Mouse (Mus musculus): ENCODE results near the gene Mrpl35. TPM values are rescaled to one million over a fixed set of nuclear protein-coding genes. Genes with fewer than 3 reads are reported as not detected.
A peak's percentile ranks its signal among the peaks of the same experiment; 100 is the strongest.

Gene Mrpl35
- polyA plus RNA-seq, 1 experiment from 2014 or later = 65.3 TPM

- peaks cover 9% of the 10 kb centered on the region for H3K4me1 ChIP-seq (ENCODE audit: control insufficient read depth, insufficient read depth, low read length)
- H3K9me3 ChIP-seq (replicated peaks; ENCODE audit: control insufficient read depth, low read length) = no peaks in the 10 kb centered on the region
- H3K4me3 ChIP-seq (ENCODE audit: low read depth, low read length) = no peak overlapping the region
- no peaks in the 10 kb centered on the region for H3K27me3 ChIP-seq (ENCODE audit: control insufficient read depth, insufficient read depth, low read length)
- WGBS (ENCODE audit: insufficient replicate concordance) = 79% methylated on average over 1 of the region's 1 CpGs
- no peak for ATAC-seq (replicated peaks; ENCODE audit: insufficient number of reproducible peaks, low FRiP score, low TSS enrichment)
- no peak overlapping the region for H3K27ac ChIP-seq (ENCODE audit: low read depth, low read length)
- no peak overlapping the region; the same call in 1 of the 2 replicates for H3K9ac ChIP-seq (ENCODE audit: low read depth, low read length)
- H3K36me3 ChIP-seq (ENCODE audit: control insufficient read depth, insufficient read depth, low read length) = no peaks in the 10 kb centered on the region
- no peak overlapping the region for H3K4me2 ChIP-seq
Measured at GRCm38 (mm10) chr6:71806713-71807112, 20.1 kb downstream of the Mrpl35 start.

DNA sequence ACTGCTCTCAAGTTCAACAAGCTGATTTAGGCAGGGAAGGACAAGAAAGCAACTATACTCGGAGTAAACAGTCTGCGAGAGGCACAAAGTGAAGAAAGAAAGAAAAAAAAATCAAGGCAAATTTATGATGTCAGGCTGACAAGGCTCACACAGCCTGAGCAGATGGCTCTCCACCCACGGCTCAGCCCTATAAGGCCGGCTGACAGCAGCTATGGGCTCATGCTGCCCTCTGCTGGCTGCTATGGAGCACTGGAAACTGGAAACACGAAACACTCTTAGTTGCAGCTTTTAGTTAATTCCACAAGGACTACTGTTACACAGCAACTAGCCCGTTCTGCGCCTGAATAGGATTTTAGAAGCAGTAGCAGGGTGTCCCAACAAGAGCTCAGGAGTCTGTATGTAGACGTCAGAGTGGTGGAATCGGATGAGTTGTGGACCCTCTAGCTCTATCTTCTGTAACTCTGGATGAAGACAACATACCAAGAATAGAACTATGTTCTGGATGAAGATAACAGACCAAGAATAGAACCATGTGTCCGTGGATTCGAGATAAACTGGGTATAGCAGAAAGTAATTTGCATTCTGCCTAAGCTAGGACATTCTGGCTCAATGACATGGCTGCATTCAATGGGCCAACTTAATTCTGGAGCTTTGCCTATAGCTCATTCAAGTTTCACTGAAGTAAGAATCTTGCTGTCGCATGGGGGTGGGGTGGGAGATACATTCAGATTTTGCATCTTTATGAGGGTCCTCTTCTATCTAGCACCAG, 22.5 kb downstream of the Mrpl35 start:
- ATAC-seq (replicated peaks; ENCODE audit: insufficient number of reproducible peaks, low FRiP score, low TSS enrichment) = peak; percentile 63
- peak overlapping the region; percentile 49 for H3K4me2 ChIP-seq
- peak overlapping the region; percentile 19 for H3K4me3 ChIP-seq (ENCODE audit: low read depth, low read length)
- peaks cover 19% of the 10 kb centered on the region for H3K4me1 ChIP-seq (ENCODE audit: control insufficient read depth, insufficient read depth, low read length)
- no peaks in the 10 kb centered on the region for H3K9me3 ChIP-seq (replicated peaks; ENCODE audit: control insufficient read depth, low read length)
- 13% methylated on average over 12 of the region's 12 CpGs for WGBS (ENCODE audit: insufficient replicate concordance)
- no peaks in the 10 kb centered on the region for H3K27me3 ChIP-seq (ENCODE audit: control insufficient read depth, insufficient read depth, low read length)
- no peak overlapping the region for H3K9ac ChIP-seq (ENCODE audit: low read depth, low read length)
- no peaks in the 10 kb centered on the region for H3K36me3 ChIP-seq (ENCODE audit: control insufficient read depth, insufficient read depth, low read length)
- peak overlapping the region; percentile 81 for H3K27ac ChIP-seq (ENCODE audit: low read depth, low read length)

GRCm38 (mm10) chr6:71803609-71804008, 23.2 kb downstream of the Mrpl35 start:
- no peak overlapping the region for H3K27ac ChIP-seq (ENCODE audit: low read depth, low read length)
- H3K36me3 ChIP-seq (ENCODE audit: control insufficient read depth, insufficient read depth, low read length) = no peaks in the 10 kb centered on the region
- no peak overlapping the region for H3K4me2 ChIP-seq
- no peaks in the 10 kb centered on the region for H3K9me3 ChIP-seq (replicated peaks; ENCODE audit: control insufficient read depth, low read length)
- no peak overlapping the region for H3K4me3 ChIP-seq (ENCODE audit: low read depth, low read length)
- H3K9ac ChIP-seq (ENCODE audit: low read depth, low read length) = no peak overlapping the region
- ATAC-seq (replicated peaks; ENCODE audit: insufficient number of reproducible peaks, low FRiP score, low TSS enrichment) = no peak
- 81% methylated on average over 1 of the region's 1 CpGs for WGBS (ENCODE audit: insufficient replicate concordance)
- no peaks in the 10 kb centered on the region for H3K27me3 ChIP-seq (ENCODE audit: control insufficient read depth, insufficient read depth, low read length)
- peaks cover 21% of the 10 kb centered on the region for H3K4me1 ChIP-seq (ENCODE audit: control insufficient read depth, insufficient read depth, low read length)

GRCm38 (mm10) chr6:71801714-71802094, 25.1 kb downstream of the Mrpl35 start:
- Histone ChIP-seq H3K4me2 (peak overlapping the region; percentile 37), H3K36me3 (ENCODE audit: control insufficient read depth, insufficient read depth, low read length) (no peaks in the 10 kb centered on the region), H3K27me3 (ENCODE audit: control insufficient read depth, insufficient read depth, low read length) (no peaks in the 10 kb centered on the region), H3K27ac (ENCODE audit: low read depth, low read length) (peak overlapping the region; percentile 57), H3K4me3 (ENCODE audit: low read depth, low read length) (no peak overlapping the region), H3K4me1 (ENCODE audit: control insufficient read depth, insufficient read depth, low read length) (peaks cover 21% of the 10 kb centered on the region), H3K9ac (ENCODE audit: low read depth, low read length) (0 out of 2 replicates have a peak overlapping the region, but pooled peaks have one; percentile 10), H3K9me3 (replicated peaks; ENCODE audit: control insufficient read depth, low read length) (no peaks in the 10 kb centered on the region)
- no peak for ATAC-seq (replicated peaks; ENCODE audit: insufficient number of reproducible peaks, low FRiP score, low TSS enrichment)
- 65% methylated on average over 10 of the region's 10 CpGs for WGBS (ENCODE audit: insufficient replicate concordance)

DNA sequence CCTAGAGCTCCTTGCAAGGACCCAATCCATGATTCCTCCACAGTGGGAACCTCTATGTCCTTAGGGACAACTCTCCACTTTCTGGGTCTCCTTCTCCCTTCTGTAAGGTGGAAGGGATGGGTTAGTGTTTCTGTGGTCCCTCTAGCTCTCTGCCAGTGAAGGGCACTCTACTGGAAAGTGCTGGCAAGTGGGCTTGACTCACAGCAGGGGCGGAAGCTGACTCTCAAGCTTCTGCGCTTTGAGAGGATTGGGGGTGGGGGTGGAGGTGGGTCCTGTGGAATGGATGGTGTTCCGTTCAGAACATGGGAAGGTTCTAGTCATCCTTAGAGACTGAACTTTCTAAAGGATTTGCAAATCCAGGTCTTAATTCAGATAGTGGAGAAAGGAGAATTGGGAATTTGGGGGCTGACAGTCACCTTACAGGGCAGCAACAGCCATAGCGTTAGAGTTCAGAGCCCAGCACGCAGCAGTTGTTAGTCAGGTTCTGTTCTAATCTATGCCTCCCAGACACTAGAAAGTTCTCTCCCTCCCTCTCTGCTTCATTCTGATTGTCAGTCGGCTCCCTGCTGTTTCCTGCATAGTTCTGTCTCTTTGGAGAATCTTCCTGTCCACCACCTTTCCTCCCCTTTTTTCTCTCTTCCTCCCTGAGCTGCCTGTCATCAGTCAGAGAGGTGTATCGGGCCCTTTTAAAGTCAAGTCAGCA, 25.6 kb downstream of the Mrpl35 start:
- H3K36me3 ChIP-seq (ENCODE audit: control insufficient read depth, insufficient read depth, low read length) = no peaks in the 10 kb centered on the region
- WGBS (ENCODE audit: insufficient replicate concordance) = 44% methylated on average over 7 of the region's 7 CpGs
- H3K4me1 ChIP-seq (ENCODE audit: control insufficient read depth, insufficient read depth, low read length) = peaks cover 23% of the 10 kb centered on the region
- H3K27me3 ChIP-seq (ENCODE audit: control insufficient read depth, insufficient read depth, low read length) = no peaks in the 10 kb centered on the region
- H3K4me2 ChIP-seq = peak overlapping the region; percentile 37; the same call in 1 of the 2 replicates
- H3K27ac ChIP-seq (ENCODE audit: low read depth, low read length) = peak overlapping the region; percentile 57
- peak; percentile 63 for ATAC-seq (replicated peaks; ENCODE audit: insufficient number of reproducible peaks, low FRiP score, low TSS enrichment)
- H3K9ac ChIP-seq (ENCODE audit: low read depth, low read length) = 0 out of 2 replicates have a peak overlapping the region, but pooled peaks have one; percentile 10
- no peak overlapping the region for H3K4me3 ChIP-seq (ENCODE audit: low read depth, low read length)
- no peaks in the 10 kb centered on the region for H3K9me3 ChIP-seq (replicated peaks; ENCODE audit: control insufficient read depth, low read length)

GRCm38 (mm10) chr6:71799391-71799790, 27.4 kb downstream of the Mrpl35 start:
- Histone ChIP-seq H3K4me1 (ENCODE audit: control insufficient read depth, insufficient read depth, low read length) (peaks cover 18% of the 10 kb centered on the region), H3K27me3 (ENCODE audit: control insufficient read depth, insufficient read depth, low read length) (no peaks in the 10 kb centered on the region), H3K36me3 (ENCODE audit: control insufficient read depth, insufficient read depth, low read length) (0 out of 2 replicates have a peak, but pooled peaks cover 2% of the 10 kb centered on the region), H3K9ac (ENCODE audit: low read depth, low read length) (no peak overlapping the region), H3K27ac (ENCODE audit: low read depth, low read length) (no peak overlapping the region), H3K4me3 (ENCODE audit: low read depth, low read length) (no peak overlapping the region), H3K9me3 (replicated peaks; ENCODE audit: control insufficient read depth, low read length) (no peaks in the 10 kb centered on the region), H3K4me2 (no peak overlapping the region)
- ATAC-seq (replicated peaks; ENCODE audit: insufficient number of reproducible peaks, low FRiP score, low TSS enrichment) = no peak
- WGBS (ENCODE audit: insufficient replicate concordance) = 69% methylated on average over 3 of the region's 3 CpGs

- no peaks in the 10 kb centered on the region for H3K9me3 ChIP-seq (replicated peaks; ENCODE audit: control insufficient read depth, low read length)
- WGBS (ENCODE audit: insufficient replicate concordance) = 77% methylated on average over 6 of the region's 6 CpGs
- no peak for ATAC-seq (replicated peaks; ENCODE audit: insufficient number of reproducible peaks, low FRiP score, low TSS enrichment)
Measured at GRCm38 (mm10) chr6:71791771-71792170, 35.0 kb downstream of the Mrpl35 start.

DNA sequence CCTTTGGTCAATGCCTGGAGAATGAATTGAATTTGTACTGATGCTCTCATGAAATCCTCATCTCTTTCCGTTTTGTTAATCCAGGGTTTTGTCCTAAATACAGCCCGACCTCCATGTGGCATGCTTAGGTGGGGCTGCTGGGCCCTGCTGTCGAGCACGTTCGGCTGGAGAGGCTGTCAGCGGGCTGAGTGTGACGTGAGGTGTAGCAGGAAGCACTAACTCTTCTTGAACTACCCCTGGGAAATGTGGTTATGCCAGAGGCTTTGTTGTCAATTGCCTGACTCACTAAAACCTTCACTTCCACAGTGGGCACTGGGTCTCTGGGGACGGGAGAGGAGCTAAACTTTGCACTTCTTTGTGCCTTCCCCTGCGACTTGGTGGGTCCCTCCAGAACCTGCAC, 38.4 kb downstream of the Mrpl35 start:
- ATAC-seq (replicated peaks; ENCODE audit: insufficient number of reproducible peaks, low FRiP score, low TSS enrichment) = no peak
- peak overlapping the region; percentile 66 for H3K27ac ChIP-seq (ENCODE audit: low read depth, low read length)
- WGBS (ENCODE audit: insufficient replicate concordance) = 45% methylated on average over 9 of the region's 9 CpGs

More at GRCm38 (mm10) chr6:71791771-71792170, 35.0 kb downstream of the Mrpl35 start:
- H3K4me3 ChIP-seq (ENCODE audit: low read depth, low read length) = no peak overlapping the region
- 0 out of 2 replicates have a peak, but pooled peaks cover 2% of the 10 kb centered on the region for H3K36me3 ChIP-seq (ENCODE audit: control insufficient read depth, insufficient read depth, low read length)
- H3K4me2 ChIP-seq = no peak overlapping the region
- no peak overlapping the region for H3K27ac ChIP-seq (ENCODE audit: low read depth, low read length)
- H3K27me3 ChIP-seq (ENCODE audit: control insufficient read depth, insufficient read depth, low read length) = no peaks in the 10 kb centered on the region
- H3K4me1 ChIP-seq (ENCODE audit: control insufficient read depth, insufficient read depth, low read length) = peaks cover 9% of the 10 kb centered on the region
- H3K9ac ChIP-seq (ENCODE audit: low read depth, low read length) = no peak overlapping the region

More for the DNA sequence above, 38.4 kb downstream of the Mrpl35 start:
- Histone ChIP-seq H3K4me3 (ENCODE audit: low read depth, low read length) (no peak overlapping the region), H3K9ac (ENCODE audit: low read depth, low read length) (no peak overlapping the region), H3K27me3 (ENCODE audit: control insufficient read depth, insufficient read depth, low read length) (no peaks in the 10 kb centered on the region), H3K4me2 (no peak overlapping the region), H3K9me3 (replicated peaks; ENCODE audit: control insufficient read depth, low read length) (no peaks in the 10 kb centered on the region), H3K4me1 (ENCODE audit: control insufficient read depth, insufficient read depth, low read length) (peaks cover 7% of the 10 kb centered on the region), H3K36me3 (ENCODE audit: control insufficient read depth, insufficient read depth, low read length) (peaks cover 3% of the 10 kb centered on the region; the same call in 1 of the 2 replicates)
